Mouse (Mus musculus) megakaryocyte, embryonic 14.5 days (primary cell): ENCODE measurements around the gene Cdrt4.

Source experiments
- FLI1 ChIP-seq: IDR thresholded peaks from 2 replicates; pipeline ENCODE4 v1.6.1; 2012; ENCODE audit warnings: low read length, inconsistent platforms, mixed read lengths
- GATA1 ChIP-seq: IDR thresholded peaks from 3 replicates; pipeline ENCODE4 v1.6.1; 2012; ENCODE audit warnings: mixed read lengths, low read length, inconsistent platforms, borderline replicate concordance

GRCm38 (mm10) chr11:63017327-63018082, 66.5 kb downstream of the Cdrt4 start:
- no peak for TF ChIP-seq GATA1
- no peak for TF ChIP-seq FLI1
